ENCODE assay signal across 8 mouse cellular contexts in genomic region chr17:34898706-34899052, GRCm38 (mm10). TPM values are rescaled to one million over a fixed set of nuclear protein-coding genes. Genes with fewer than 3 reads are reported as not detected.
DNase-seq lines count a peak whose midpoint lies in the region; ATAC-seq lines count a peak whose summit lies in the region.

No protein-coding gene starts in this region.

- H3K27ac ChIP-seq in heart, embryonic 16.5 days (ENCODE audit: low read length), result peak overlapping the region; percentile 96
- peak overlapping the region; percentile 96 for H3K27ac ChIP-seq in forebrain, embryonic 13.5 days
- H3K27ac ChIP-seq in stomach, embryonic 15.5 days, result peak overlapping the region; percentile 99

- no peak for DNase-seq in heart, postnatal 25 days (ENCODE audit: low spot score)
- DNase-seq in NIH3T3 (ENCODE audit: low read depth), result peak; percentile 50
- DNase-seq in liver, result peak; percentile 32
- no peak for DNase-seq in natural killer cell, adult 2 months (ENCODE audit: low spot score in 2 of 2)
- DNase-seq in thymus, postnatal 0 days (ENCODE audit: low spot score), result no peak

- intact Hi-C loops in heart, postnatal 25 days (cut with DNase I), result no loop called here

- peak overlapping the region; percentile 91 for H3K4me3 ChIP-seq in heart, embryonic 16.5 days (ENCODE audit: low read length)
- peak overlapping the region; percentile 96 for H3K4me3 ChIP-seq in forebrain, embryonic 13.5 days
- H3K4me3 ChIP-seq in stomach, embryonic 15.5 days (replicated peaks), result peak overlapping the region; percentile 90

- no peak for ATAC-seq in heart, embryonic 16.5 days (replicated peaks; ENCODE audit: extremely low read depth, insufficient read depth, low FRiP score)
- ATAC-seq in forebrain, embryonic 13.5 days, result peak; percentile 22; the same call in 1 of the 2 replicates
- no peak for ATAC-seq in stomach, embryonic 15.5 days (ENCODE audit: insufficient read depth, low FRiP score, low read depth)

- H3K9ac ChIP-seq in heart, embryonic 16.5 days (ENCODE audit: low read length), result peak overlapping the region; percentile 91
- peak overlapping the region; percentile 99 for H3K9ac ChIP-seq in forebrain, embryonic 13.5 days
- H3K9ac ChIP-seq in stomach, embryonic 15.5 days, result peak overlapping the region; percentile 89

- H3K4me2 ChIP-seq in heart, embryonic 16.5 days (ENCODE audit: low read depth, low read length), result peak overlapping the region; percentile 79
- peak overlapping the region; percentile 82 for H3K4me2 ChIP-seq in forebrain, embryonic 13.5 days
- peak overlapping the region; percentile 86 for H3K4me2 ChIP-seq in stomach, embryonic 15.5 days

- H3K9me3 ChIP-seq in heart, embryonic 16.5 days (replicated peaks; ENCODE audit: control insufficient read depth, low read length), result no peaks in the 10 kb centered on the region
- H3K9me3 ChIP-seq in forebrain, embryonic 13.5 days (replicated peaks), result no peaks in the 10 kb centered on the region
- no peaks in the 10 kb centered on the region for H3K9me3 ChIP-seq in stomach, embryonic 15.5 days

- WGBS in heart, embryonic 16.5 days, result 0% methylated on average over 24 of the region's 47 CpGs
- WGBS in forebrain, embryonic 13.5 days, result 0% methylated on average over 6 of the region's 47 CpGs
- 0% methylated on average over 12 of the region's 47 CpGs for WGBS in stomach, embryonic 15.5 days

- H3K27me3 ChIP-seq in heart, embryonic 16.5 days (ENCODE audit: control insufficient read depth, insufficient read depth, low read length), result no peaks in the 10 kb centered on the region
- no peaks in the 10 kb centered on the region for H3K27me3 ChIP-seq in forebrain, embryonic 13.5 days
- H3K27me3 ChIP-seq in stomach, embryonic 15.5 days (replicated peaks), result no peaks in the 10 kb centered on the region

- peaks cover 21% of the 10 kb centered on the region for H3K36me3 ChIP-seq in heart, embryonic 16.5 days (ENCODE audit: control insufficient read depth, insufficient read depth)
- H3K36me3 ChIP-seq in forebrain, embryonic 13.5 days (ENCODE audit: poor library complexity, severe bottlenecking), result peaks cover 38% of the 10 kb centered on the region
- H3K36me3 ChIP-seq in stomach, embryonic 15.5 days, result peaks cover 14% of the 10 kb centered on the region; the same call in 1 of the 2 replicates

- H3K4me1 ChIP-seq in heart, embryonic 16.5 days (ENCODE audit: control insufficient read depth, insufficient read depth, low read length), result peaks cover 20% of the 10 kb centered on the region
- peaks cover 53% of the 10 kb centered on the region for H3K4me1 ChIP-seq in forebrain, embryonic 13.5 days
- H3K4me1 ChIP-seq in stomach, embryonic 15.5 days, result peaks cover 24% of the 10 kb centered on the region

RNA-seq across cellular contexts. Expression of gene Ehmt2, which starts 0.4 kb away (rescaled TPM):
- polyA plus RNA-seq in heart, embryonic 16.5 days (2015; fragmentation: Nextera tagmentation; extraction: Ambion mirVana), result 39.5 and 41.5 TPM in 2 replicates
- 10 to 100 TPM; 37.6 to 39.1 TPM for total RNA-seq in heart, postnatal 25 days (2021)
- polyA plus RNA-seq in forebrain, embryonic 13.5 days (2015; fragmentation: Nextera tagmentation; extraction: Ambion mirVana), result 97.9 and 107 TPM in 2 replicates
- polyA plus RNA-seq in stomach, embryonic 15.5 days (2015; fragmentation: Nextera tagmentation; extraction: Ambion mirVana), result 70.0 and 74.5 TPM in 2 replicates
- 38.6 and 47.9 TPM in 2 replicates for polyA plus RNA-seq in thymus, postnatal 0 days (2015; fragmentation: Nextera tagmentation; extraction: Ambion mirVana)

RNA-seq across cellular contexts. Expression of gene C2, which starts 0.6 kb away (rescaled TPM):
- polyA plus RNA-seq in heart, embryonic 16.5 days (2015; fragmentation: Nextera tagmentation; extraction: Ambion mirVana), result 2.2 and 2.6 TPM in 2 replicates
- total RNA-seq in heart, postnatal 25 days (2021), result 1 to 10 TPM; 2.8 to 4.1 TPM
- polyA plus RNA-seq in forebrain, embryonic 13.5 days (2015; fragmentation: Nextera tagmentation; extraction: Ambion mirVana), result 0.74 and 1.4 TPM in 2 replicates
- polyA plus RNA-seq in stomach, embryonic 15.5 days (2015; fragmentation: Nextera tagmentation; extraction: Ambion mirVana), result 4.4 and 6.2 TPM in 2 replicates
- polyA plus RNA-seq in thymus, postnatal 0 days (2015; fragmentation: Nextera tagmentation; extraction: Ambion mirVana), result 7.6 TPM in 2 replicates

RNA-seq across cellular contexts. Expression of gene Slc44a4, which starts 15.6 kb away (rescaled TPM):
- 0.16 and 0.68 TPM in 2 replicates for polyA plus RNA-seq in heart, embryonic 16.5 days (2015; fragmentation: Nextera tagmentation; extraction: Ambion mirVana)
- total RNA-seq in heart, postnatal 25 days (2021), result not detected
- polyA plus RNA-seq in forebrain, embryonic 13.5 days (2015; fragmentation: Nextera tagmentation; extraction: Ambion mirVana), result not detected in 2 replicates
- 15.2 and 17.9 TPM in 2 replicates for polyA plus RNA-seq in stomach, embryonic 15.5 days (2015; fragmentation: Nextera tagmentation; extraction: Ambion mirVana)
- polyA plus RNA-seq in thymus, postnatal 0 days (2015; fragmentation: Nextera tagmentation; extraction: Ambion mirVana), result 0.57 and 0.81 TPM in 2 replicates

RNA-seq across cellular contexts. Expression of gene Gm20547, which starts 16.8 kb away (rescaled TPM):
- not detected in 2 replicates for polyA plus RNA-seq in heart, embryonic 16.5 days (2015; fragmentation: Nextera tagmentation; extraction: Ambion mirVana)
- under 1 TPM in 1 of 2 experiments, not detected in 1; 0.08 TPM for total RNA-seq in heart, postnatal 25 days (2021)
- not detected in 2 replicates for polyA plus RNA-seq in forebrain, embryonic 13.5 days (2015; fragmentation: Nextera tagmentation; extraction: Ambion mirVana)
- polyA plus RNA-seq in stomach, embryonic 15.5 days (2015; fragmentation: Nextera tagmentation; extraction: Ambion mirVana), result not detected in 2 replicates
- polyA plus RNA-seq in thymus, postnatal 0 days (2015; fragmentation: Nextera tagmentation; extraction: Ambion mirVana), result not detected in 2 replicates

RNA-seq across cellular contexts. Expression of gene Zbtb12, which starts 19.4 kb away (rescaled TPM):
- 1.4 and 1.5 TPM in 2 replicates for polyA plus RNA-seq in heart, embryonic 16.5 days (2015; fragmentation: Nextera tagmentation; extraction: Ambion mirVana)
- total RNA-seq in heart, postnatal 25 days (2021), result 1 to 10 TPM; 6.4 to 7.4 TPM
- 7.8 and 9.7 TPM in 2 replicates for polyA plus RNA-seq in forebrain, embryonic 13.5 days (2015; fragmentation: Nextera tagmentation; extraction: Ambion mirVana)
- 2.7 and 3.0 TPM in 2 replicates for polyA plus RNA-seq in stomach, embryonic 15.5 days (2015; fragmentation: Nextera tagmentation; extraction: Ambion mirVana)
- polyA plus RNA-seq in thymus, postnatal 0 days (2015; fragmentation: Nextera tagmentation; extraction: Ambion mirVana), result 1.6 and 1.7 TPM in 2 replicates

Comparison
In these comparisons a context has a peak if more than half of its experiments do, and no peak if none do; other contexts are left out.
1. DNase-seq: peak in NIH3T3 (single experiment) and liver (single experiment); none in heart, postnatal 25 days (single experiment), natural killer cell, adult 2 months (0 of 2) and thymus, postnatal 0 days (single experiment).
2. Peak in every context shown above with its lines, with median percentiles within 50 percentile points of each other: H3K27ac ChIP-seq, H3K4me2 ChIP-seq, H3K4me3 ChIP-seq and H3K9ac ChIP-seq.